Mouse (Mus musculus) MEL (cell line): Measurements from ENCODE around the gene Faim2.

Experiments used
- GABPA ChIP-seq: IDR thresholded peaks from 2 replicates; pipeline ENCODE4 v1.6.1; 2012; ENCODE audit warnings: low read depth, mild to moderate bottlenecking, inconsistent platforms, low read length, improper control_type of control experiment, moderate library complexity
- HCFC1 ChIP-seq: IDR thresholded peaks from 2 replicates; pipeline ENCODE4 v1.6.1; 2012; ENCODE audit warnings: low read depth, mild to moderate bottlenecking, inconsistent platforms, low read length, improper control_type of control experiment, moderate library complexity
- SIN3A ChIP-seq: IDR thresholded peaks from 2 replicates; pipeline ENCODE4 v1.6.1; 2012; ENCODE audit warnings: low read length, improper control_type of control experiment, inconsistent platforms

DNA sequence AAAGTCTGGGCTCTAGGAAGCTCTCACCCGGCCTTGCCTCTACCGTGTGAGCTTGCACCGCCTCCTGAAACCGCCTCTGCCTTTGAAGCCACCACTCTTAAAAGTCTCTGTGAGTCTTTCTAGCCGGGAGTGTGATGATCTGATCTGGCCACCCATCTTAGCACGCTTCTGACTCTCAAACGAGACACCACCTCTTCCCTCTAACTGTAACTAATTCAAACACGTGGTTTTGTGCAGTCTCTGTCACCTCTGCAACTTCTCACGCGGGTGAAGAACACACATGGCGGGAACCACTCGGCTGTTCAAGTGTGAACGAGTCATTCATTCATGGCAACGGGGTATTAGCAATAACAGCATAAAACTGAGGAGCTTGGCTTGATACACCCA, 56.3 kb downstream of the Faim2 start:
- TF ChIP-seq GABPA (no peak), SIN3A (no peak), HCFC1 (no peak)
